Mouse (Mus musculus) cortical plate, adult 2 months (tissue): ENCODE results near the gene Klhl1.

Experiments used
- CTCF ChIP-seq: fragments of 200-500 bp; IDR thresholded peaks from 2 replicates; pipeline ENCODE4 v1.5.1; 2011; ENCODE audit warnings: mild to moderate bottlenecking, control low read depth, low read length; ENCODE audit not compliant: insufficient read depth; ENCODE audit errors: extremely low read depth
- POLR2A ChIP-seq: fragments of 200-500 bp; IDR thresholded peaks from 2 replicates; pipeline ENCODE4 v1.6.1; 2011; ENCODE audit warnings: mild to moderate bottlenecking, low read length, control low read depth; ENCODE audit not compliant: insufficient read depth; ENCODE audit errors: extremely low read depth

GRCm38 (mm10) chr14:96518151-96518953 is 550 bp downstream of the Klhl1 start:
- TF ChIP-seq CTCF (no peak), POLR2A (no peak)
